Mouse (Mus musculus) heart, embryonic 13.5 days (tissue): ENCODE measurements around the gene Itln1. TPM values are rescaled to one million over a fixed set of nuclear protein-coding genes. Genes with fewer than 3 reads are reported as not detected.

ENCODE experiments used
- polyA plus RNA-seq: library from polyadenylated mRNA; unstranded; fragments of >200 nt; fragmentation: Nextera tagmentation; extraction: Ambion mirVana; gene quantifications from 2 replicates; pipeline ENCODE4 v1.2.1, GENCODE M21; 2015

Itln1 gene
- polyA plus RNA-seq, 1 experiment from 2014 or later, result not detected

Other genes starting within 250 kb of the Itln1 start
- gene Usp21, start 247.3 kb downstream of the Itln1 start, polyA plus RNA-seq, result 48.4 and 52.2 TPM in 2 replicates
- 77.2 and 89.6 TPM in 2 replicates for gene Ufc1, start 240.3 kb downstream of the Itln1 start, polyA plus RNA-seq
- gene Dedd, start 206.1 kb downstream of the Itln1 start, polyA plus RNA-seq, result 34.6 and 37.6 TPM in 2 replicates
- 34.8 and 36.9 TPM in 2 replicates for gene Nit1, start 189.6 kb downstream of the Itln1 start, polyA plus RNA-seq
- 85.4 and 97.8 TPM in 2 replicates for gene Pfdn2, start 189.6 kb downstream of the Itln1 start, polyA plus RNA-seq
- gene Klhdc9, start 174.5 kb downstream of the Itln1 start, polyA plus RNA-seq, result 0.65 and 0.76 TPM in 2 replicates
- gene Nectin4, start 165.2 kb downstream of the Itln1 start, polyA plus RNA-seq, result 0.23 and 0.27 TPM in 2 replicates
- gene Arhgap30, start 146.3 kb downstream of the Itln1 start, polyA plus RNA-seq, result 0.78 and 0.92 TPM in 2 replicates
- 52.1 and 53.3 TPM in 2 replicates for gene Usf1, start 124.0 kb downstream of the Itln1 start, polyA plus RNA-seq
- gene Tstd1, start 116.4 kb downstream of the Itln1 start, polyA plus RNA-seq, result 3.1 and 3.6 TPM in 2 replicates
- gene F11r, start 97.8 kb downstream of the Itln1 start, polyA plus RNA-seq, result 61.8 and 66.1 TPM in 2 replicates
- gene Alyref2, start 31.8 kb downstream of the Itln1 start, polyA plus RNA-seq, result 12.8 and 15.6 TPM in 2 replicates
- 0.11 TPM in 1 of 2 replicates, not detected in the other for gene Cd244a, start 23.9 kb upstream of the Itln1 start, polyA plus RNA-seq
- 0.11 and 0.13 TPM in 2 replicates for gene Ly9, start 72.1 kb upstream of the Itln1 start, polyA plus RNA-seq
- gene Slamf7, start 117.7 kb upstream of the Itln1 start, polyA plus RNA-seq, result not detected in 2 replicates
- 1.4 TPM in 2 replicates for gene Cd48, start 146.7 kb upstream of the Itln1 start, polyA plus RNA-seq
- gene Slamf1, start 231.8 kb upstream of the Itln1 start, polyA plus RNA-seq, result 0.20 and 0.39 TPM in 2 replicates